Mouse (Mus musculus): ENCODE measurements around the gene Tescl. TPM values are rescaled to one million over a fixed set of nuclear protein-coding genes. Genes with fewer than 3 reads are reported as not detected.

Gene Tescl
- polyA plus RNA-seq, 1 experiment, result 0.48 TPM

- Histone ChIP-seq H3K4me1 (ENCODE audit: control insufficient read depth, insufficient read depth, low read length) (no peaks in the 10 kb centered on the region), H3K36me3 (ENCODE audit: control insufficient read depth, insufficient read depth, low read length) (no peaks in the 10 kb centered on the region), H3K27me3 (replicated peaks; ENCODE audit: control insufficient read depth, insufficient read depth, low read length) (no peaks in the 10 kb centered on the region), H3K4me3 (ENCODE audit: insufficient read depth, low read depth, low read length) (no peak within 1 kb of the TSS), H3K27ac (ENCODE audit: insufficient read depth, low read depth, low read length) (no peak within 1 kb of the TSS)
- WGBS, result 33% methylated on average over 23 of the region's 23 CpGs
- no peak for DNase-seq
- no peak for TF ChIP-seq CTCF (conservative IDR thresholded peaks at IDR 0.05; ENCODE audit: insufficient read depth, insufficient read length, low read depth, low read length)
- TF ChIP-seq POLR2A (IDR thresholded peaks at IDR 0.05; ENCODE audit: low read depth, low read length), result no peak
Measured at GRCm38 (mm10) chr7:24369731-24370541, 36.2 kb upstream of the Tescl start, which contains the start of gene Kcnn4. Gene Kcnn4 (plus strand): TSS chr7:24370263.

- WGBS, result 85% methylated on average over 7 of the region's 7 CpGs
- H3K4me3 ChIP-seq (ENCODE audit: insufficient read depth, low read depth, low read length), result no peak overlapping the region
- H3K36me3 ChIP-seq (ENCODE audit: control insufficient read depth, insufficient read depth, low read length), result no peaks in the 10 kb centered on the region
- TF ChIP-seq CTCF (conservative IDR thresholded peaks at IDR 0.05; ENCODE audit: insufficient read depth, insufficient read length, low read depth, low read length), result no peak
- TF ChIP-seq POLR2A (IDR thresholded peaks at IDR 0.05; ENCODE audit: low read depth, low read length), result no peak
- no peak overlapping the region for H3K27ac ChIP-seq (ENCODE audit: insufficient read depth, low read depth, low read length)
- no peaks in the 10 kb centered on the region for H3K27me3 ChIP-seq (replicated peaks; ENCODE audit: control insufficient read depth, insufficient read depth, low read length)
- no peaks in the 10 kb centered on the region for H3K4me1 ChIP-seq (ENCODE audit: control insufficient read depth, insufficient read depth, low read length)
- DNase-seq, result no peak
Measured at GRCm38 (mm10) chr7:24368946-24369345, 35.2 kb upstream of the Tescl start.

- no peak overlapping the region for H3K27ac ChIP-seq (ENCODE audit: insufficient read depth, low read depth, low read length)
- H3K4me3 ChIP-seq (ENCODE audit: insufficient read depth, low read depth, low read length), result no peak overlapping the region
- no peaks in the 10 kb centered on the region for H3K36me3 ChIP-seq (ENCODE audit: control insufficient read depth, insufficient read depth, low read length)
- 52% methylated on average over 4 of the region's 4 CpGs for WGBS
- no peaks in the 10 kb centered on the region for H3K27me3 ChIP-seq (replicated peaks; ENCODE audit: control insufficient read depth, insufficient read depth, low read length)
- TF ChIP-seq CTCF (conservative IDR thresholded peaks at IDR 0.05; ENCODE audit: insufficient read depth, insufficient read length, low read depth, low read length), result no peak
- no peak for TF ChIP-seq POLR2A (IDR thresholded peaks at IDR 0.05; ENCODE audit: low read depth, low read length)
- DNase-seq, result no peak
- H3K4me1 ChIP-seq (ENCODE audit: control insufficient read depth, insufficient read depth, low read length), result no peaks in the 10 kb centered on the region
Measured at GRCm38 (mm10) chr7:24368226-24368625, 34.5 kb upstream of the Tescl start.

- no peaks in the 10 kb centered on the region for H3K27me3 ChIP-seq (replicated peaks; ENCODE audit: control insufficient read depth, insufficient read depth, low read length)
- H3K27ac ChIP-seq (ENCODE audit: insufficient read depth, low read depth, low read length), result no peak overlapping the region
- no peaks in the 10 kb centered on the region for H3K36me3 ChIP-seq (ENCODE audit: control insufficient read depth, insufficient read depth, low read length)
- no peak for DNase-seq
- H3K4me3 ChIP-seq (ENCODE audit: insufficient read depth, low read depth, low read length), result no peak overlapping the region
- TF ChIP-seq POLR2A (IDR thresholded peaks at IDR 0.05; ENCODE audit: low read depth, low read length), result no peak
- TF ChIP-seq CTCF (conservative IDR thresholded peaks at IDR 0.05; ENCODE audit: insufficient read depth, insufficient read length, low read depth, low read length), result no peak
- 61% methylated on average over 15 of the region's 15 CpGs for WGBS
- no peaks in the 10 kb centered on the region for H3K4me1 ChIP-seq (ENCODE audit: control insufficient read depth, insufficient read depth, low read length)
Measured at GRCm38 (mm10) chr7:24366716-24367632, 33.2 kb upstream of the Tescl start.

- TF ChIP-seq CTCF (conservative IDR thresholded peaks at IDR 0.05; ENCODE audit: insufficient read depth, insufficient read length, low read depth, low read length) (no peak), POLR2A (IDR thresholded peaks at IDR 0.05; ENCODE audit: low read depth, low read length) (no peak)
- DNase-seq, result no peak
- no peaks in the 10 kb centered on the region for H3K4me1 ChIP-seq (ENCODE audit: control insufficient read depth, insufficient read depth, low read length)
- H3K36me3 ChIP-seq (ENCODE audit: control insufficient read depth, insufficient read depth, low read length), result no peaks in the 10 kb centered on the region
- no peak overlapping the region for H3K27ac ChIP-seq (ENCODE audit: insufficient read depth, low read depth, low read length)
- 68% methylated on average over 5 of the region's 5 CpGs for WGBS
- H3K27me3 ChIP-seq (replicated peaks; ENCODE audit: control insufficient read depth, insufficient read depth, low read length), result no peaks in the 10 kb centered on the region
- no peak overlapping the region for H3K4me3 ChIP-seq (ENCODE audit: insufficient read depth, low read depth, low read length)
Measured at GRCm38 (mm10) chr7:24365258-24366014, 31.7 kb upstream of the Tescl start.

GRCm38 (mm10) chr7:24364827-24365226 lies 31.1 kb upstream of the Tescl start:
- Histone ChIP-seq H3K4me3 (ENCODE audit: insufficient read depth, low read depth, low read length) (no peak overlapping the region), H3K27me3 (replicated peaks; ENCODE audit: control insufficient read depth, insufficient read depth, low read length) (no peaks in the 10 kb centered on the region), H3K27ac (ENCODE audit: insufficient read depth, low read depth, low read length) (no peak overlapping the region), H3K36me3 (ENCODE audit: control insufficient read depth, insufficient read depth, low read length) (no peaks in the 10 kb centered on the region), H3K4me1 (ENCODE audit: control insufficient read depth, insufficient read depth, low read length) (no peaks in the 10 kb centered on the region)
- WGBS, result 13% methylated on average over 10 of the region's 10 CpGs
- peak; percentile 78 for DNase-seq
- peak; percentile 77 for TF ChIP-seq CTCF (conservative IDR thresholded peaks at IDR 0.05; ENCODE audit: insufficient read depth, insufficient read length, low read depth, low read length)
- TF ChIP-seq POLR2A (IDR thresholded peaks at IDR 0.05; ENCODE audit: low read depth, low read length), result no peak
